Mouse (Mus musculus): ENCODE measurements around the gene Fam184a.

DNA sequence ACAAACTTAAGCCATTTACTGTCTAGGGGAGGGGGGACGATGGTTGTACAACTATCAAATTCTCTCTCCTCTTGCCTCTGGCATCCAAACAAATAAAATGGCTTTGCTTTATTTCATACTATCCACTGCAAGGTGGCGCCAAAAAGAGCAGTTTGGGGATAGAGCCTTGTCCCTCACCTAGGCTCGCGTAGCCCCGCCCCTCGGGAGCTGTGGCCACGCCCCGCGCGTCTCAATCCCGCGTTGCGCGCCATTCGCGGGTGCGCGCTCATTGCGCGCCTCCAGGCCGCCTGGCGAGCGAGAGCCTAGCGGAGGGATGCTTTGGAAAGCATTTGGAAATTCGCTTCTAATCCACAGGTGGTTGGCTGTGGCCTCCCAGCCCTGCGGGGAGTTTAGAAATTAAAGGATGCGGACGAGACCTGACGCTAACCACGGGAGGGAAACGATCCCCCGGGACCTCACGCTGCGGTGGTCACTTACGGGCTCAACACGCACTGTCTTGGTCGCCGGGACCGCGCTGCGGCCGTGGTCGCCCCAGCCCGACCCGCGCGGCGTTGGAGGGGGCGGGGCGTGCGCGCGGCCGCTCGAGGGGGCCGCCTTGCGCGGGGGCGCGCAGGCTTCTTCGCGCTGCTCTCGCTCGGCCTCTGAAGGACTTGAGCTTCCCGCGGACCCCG, 121.5 kb downstream of the Fam184a start:
- TF ChIP-seq CTCF (IDR thresholded peaks at IDR 0.05; ENCODE audit: control insufficient read depth, insufficient read depth, low read length) (peak; percentile 20; the same call in 1 of the 2 replicates), POLR2A (IDR thresholded peaks at IDR 0.05; ENCODE audit: borderline replicate concordance, control insufficient read depth, low read depth, low read length) (peak; percentile 75; the same call in 1 of the 2 replicates)

All from bone marrow, adult 2 months (tissue).